Mouse (Mus musculus) left cerebral cortex, adult 9 months (tissue): ENCODE results near the gene Klhl36.

Source experiments
- DNase-seq, 2 experiments: peaks; one replicate each; pipeline ENCODE4 v3.0.0; 2022; ENCODE audit warnings: low spot score in 2 of 2

The Klhl36 gene

DNA sequence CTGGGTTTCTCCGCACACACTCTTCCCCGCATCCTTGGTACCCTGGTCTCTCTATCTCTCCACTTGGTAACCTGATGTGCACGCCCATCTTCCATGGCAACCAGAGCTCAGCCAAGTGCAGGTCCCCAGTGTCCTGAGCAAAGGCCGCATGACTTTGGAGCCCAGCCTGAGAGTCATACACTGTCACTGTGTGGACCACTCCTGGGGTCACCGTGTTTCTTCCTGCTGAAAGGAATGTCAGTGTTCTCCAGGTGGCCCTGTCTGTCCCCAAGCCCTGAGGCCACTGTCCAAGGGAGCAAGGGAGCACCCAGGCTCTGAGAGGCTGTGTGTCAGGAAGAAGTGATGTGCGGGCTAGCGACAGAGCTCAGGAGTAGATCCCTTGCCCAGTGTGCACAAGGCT, 21.2 kb downstream of the Klhl36 start:
- DNase-seq, result no peak

DNA sequence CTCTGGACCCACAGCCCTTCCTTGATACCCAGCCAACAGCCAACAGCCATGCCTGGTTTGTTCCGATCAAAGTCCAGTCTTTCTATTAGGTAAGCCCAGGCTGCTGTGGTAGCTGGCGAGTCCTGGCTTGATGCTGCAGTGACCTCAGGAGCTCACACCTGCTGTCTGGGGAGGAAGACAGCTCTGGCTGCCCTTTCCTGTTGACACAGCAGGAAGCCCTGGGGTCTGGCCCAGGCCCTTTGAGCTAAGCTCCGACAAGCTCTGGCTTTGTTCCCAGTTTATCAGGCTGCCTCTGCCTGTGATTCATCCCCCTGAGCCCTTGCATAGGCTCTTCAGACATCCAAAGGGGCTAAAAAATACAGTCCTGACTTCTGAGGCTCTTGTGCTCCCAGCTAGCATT, 23.5 kb downstream of the Klhl36 start:
- no peak for DNase-seq

DNA sequence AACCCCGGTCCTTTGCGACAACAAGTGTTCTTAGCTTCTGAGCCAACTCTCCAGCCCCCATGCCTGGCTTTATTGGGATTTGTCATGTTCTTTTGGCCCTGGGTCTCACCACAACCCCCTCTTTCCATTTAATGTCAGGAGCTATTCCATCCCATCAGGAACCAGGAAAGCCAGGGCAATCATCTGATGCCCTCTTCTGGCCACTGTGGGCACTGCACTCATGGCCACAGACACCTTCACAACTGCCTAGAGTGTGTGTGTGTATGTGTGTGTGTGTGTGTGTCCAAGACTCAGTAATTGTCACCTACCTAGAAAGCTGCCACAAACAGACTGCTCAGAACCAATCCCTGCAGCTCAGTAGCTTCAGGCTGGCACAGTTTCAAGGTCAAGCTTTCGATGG, 25.1 kb downstream of the Klhl36 start:
- peak in 1 of 2 experiments; percentile 12 for DNase-seq

DNA sequence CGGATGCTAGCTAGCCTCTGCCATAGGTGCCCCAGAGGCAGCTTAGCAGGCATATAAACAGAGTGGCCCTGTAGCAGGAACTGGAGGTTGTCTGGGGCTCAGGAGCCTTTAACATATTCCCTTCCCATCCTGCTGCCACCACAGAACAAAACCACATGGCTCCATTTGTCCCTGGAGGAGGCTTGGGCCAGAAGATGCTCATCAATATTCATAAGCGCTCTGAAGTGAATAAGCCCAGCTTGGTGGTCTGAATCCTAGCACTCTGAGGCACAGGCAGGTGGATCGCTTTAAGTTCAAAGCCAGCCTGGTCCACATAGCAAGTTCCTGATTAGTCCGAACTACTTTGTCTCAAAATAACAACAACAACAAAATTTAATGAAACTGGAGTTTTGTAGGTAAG, 25.9 kb downstream of the Klhl36 start:
- no peak for DNase-seq

DNA sequence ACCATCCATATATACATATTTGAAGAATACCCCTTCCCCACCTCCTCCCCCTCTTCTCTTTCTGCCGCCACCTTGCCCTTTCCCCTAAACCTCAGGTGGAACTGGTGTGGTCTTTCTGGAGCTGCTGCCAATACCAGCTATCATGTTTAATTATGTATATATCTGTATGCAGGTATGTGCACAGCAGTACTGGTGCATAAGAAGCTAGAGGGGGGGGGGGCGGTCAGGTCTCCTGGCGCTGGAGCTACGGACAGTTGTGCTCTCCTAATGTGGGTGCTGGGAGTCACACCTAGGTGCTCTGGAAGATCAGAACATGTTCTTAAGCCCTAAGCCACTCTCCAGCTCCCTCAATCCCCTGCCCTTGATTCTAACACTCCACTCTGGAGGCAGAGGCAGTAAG, 35.0 kb downstream of the Klhl36 start:
- no peak for DNase-seq

DNA sequence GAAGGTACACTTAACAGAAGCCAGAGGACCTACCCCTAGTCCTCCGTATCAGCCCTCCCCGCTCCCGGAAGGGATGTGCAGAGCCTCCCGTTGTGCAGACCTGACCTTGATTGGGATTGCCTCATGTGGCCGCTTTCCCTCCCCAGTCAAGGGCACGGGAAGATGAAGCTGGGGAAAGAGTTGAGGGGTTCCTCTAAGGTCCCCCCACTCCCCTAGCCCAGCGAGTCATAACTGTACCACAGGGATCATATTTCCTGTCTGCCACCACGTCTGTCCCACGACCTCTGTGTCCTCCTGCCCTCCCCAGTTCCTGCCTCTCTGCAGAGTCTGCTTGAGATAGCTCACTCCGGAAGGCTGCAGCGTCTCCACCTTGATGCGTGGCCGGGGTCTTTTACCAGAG, 35.9 kb downstream of the Klhl36 start:
- DNase-seq, result no peak

DNA sequence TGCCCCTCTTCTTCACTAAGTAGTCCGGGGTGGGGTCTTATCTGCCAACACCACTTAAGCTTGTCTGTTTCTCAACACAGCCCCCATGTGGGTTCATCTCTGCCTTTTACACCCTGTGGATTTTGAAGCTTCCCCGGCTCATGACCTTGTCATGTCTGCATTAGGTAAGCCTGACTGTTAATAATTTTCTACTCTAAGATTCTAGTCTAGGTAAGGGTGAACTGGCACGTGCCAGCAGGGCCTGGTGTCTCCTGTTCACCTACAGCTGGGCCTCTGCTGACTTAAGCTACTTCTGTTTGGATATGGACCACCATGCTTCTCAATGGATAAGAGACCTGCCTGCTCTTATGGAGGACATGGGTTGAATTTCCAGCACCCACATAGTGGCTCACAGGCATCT, 39.3 kb downstream of the Klhl36 start:
- no peak for DNase-seq

DNA sequence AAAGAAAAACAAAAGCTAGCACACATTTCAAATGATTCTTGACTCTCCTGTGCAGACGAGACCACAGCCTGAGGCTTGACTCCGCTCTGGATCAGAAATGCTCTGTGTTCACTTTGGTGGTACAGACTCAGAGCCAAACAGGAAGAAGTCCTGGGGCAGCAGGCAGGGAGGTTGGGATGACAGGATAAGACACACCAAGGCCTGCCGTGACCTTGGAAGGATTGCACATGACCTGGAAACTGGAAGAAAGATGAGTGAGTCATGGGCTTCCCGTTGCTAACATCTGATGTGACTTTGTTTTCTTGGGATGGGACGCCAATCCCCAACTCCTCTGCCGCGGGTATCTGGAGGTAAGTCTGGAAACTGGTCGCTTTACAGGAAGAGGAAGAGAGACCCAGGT, 39.9 kb downstream of the Klhl36 start:
- no peak for DNase-seq

DNA sequence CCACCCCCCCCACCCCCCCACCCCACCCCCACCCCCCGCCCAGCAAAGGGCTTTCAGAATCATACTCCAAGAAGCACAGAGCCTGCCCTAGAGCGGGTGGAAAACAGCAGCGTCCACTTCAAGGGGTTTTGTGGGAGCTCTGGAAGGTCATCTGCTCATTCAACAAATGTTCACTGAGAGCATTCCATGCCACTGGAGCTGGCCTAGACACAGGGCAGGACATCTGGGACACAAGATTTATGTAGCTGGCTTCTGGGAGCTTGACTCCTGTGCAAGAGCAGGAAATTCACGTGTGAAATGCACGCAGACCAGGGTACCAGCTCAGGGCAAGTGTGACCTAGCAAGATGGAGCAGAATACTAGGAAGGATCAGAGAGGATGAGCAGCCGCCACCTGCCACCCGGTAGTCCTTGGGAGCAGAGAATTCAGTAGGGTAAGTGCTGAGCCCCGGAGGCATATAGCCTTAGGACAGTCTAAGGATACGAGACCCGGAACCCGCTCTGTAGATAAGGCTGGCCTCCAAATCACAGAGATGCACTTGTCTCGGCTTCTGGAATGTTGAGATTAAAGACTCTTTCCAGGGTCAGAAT, 42.4 kb downstream of the Klhl36 start:
- no peak for DNase-seq

DNA sequence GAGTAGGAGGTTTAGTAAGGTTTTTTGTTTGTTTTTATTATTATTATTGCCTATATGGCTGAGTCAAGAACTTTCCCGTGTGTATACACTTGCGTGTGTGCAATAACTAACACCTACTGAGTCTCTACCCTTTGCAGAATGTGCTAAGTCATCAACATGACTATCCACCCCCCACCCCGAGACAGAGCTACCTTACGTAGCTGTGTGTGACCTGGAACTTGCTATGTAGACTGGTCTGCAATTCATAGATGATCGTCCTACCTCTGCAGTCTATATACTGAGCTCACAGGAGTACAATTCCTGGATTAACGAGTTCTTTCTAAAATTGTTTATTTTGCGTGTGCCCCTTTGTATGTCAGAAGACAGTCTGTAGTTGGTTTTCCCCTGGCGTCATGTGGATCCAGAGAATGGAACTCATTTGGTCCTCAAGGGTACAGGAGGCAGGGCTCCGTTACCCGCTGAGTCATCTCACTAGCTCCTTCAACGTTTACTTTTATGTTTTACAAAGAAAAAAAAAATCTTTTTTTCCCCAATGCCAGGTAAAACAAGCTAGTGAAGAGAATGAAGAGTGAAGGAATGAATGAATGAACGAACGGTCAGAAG, 48.0 kb downstream of the Klhl36 start, which contains the start of gene Usp10:
Usp10 (plus strand) TSS at position 417 of the 603 bp plus-strand sequence.
- DNase-seq, result no peak

DNA sequence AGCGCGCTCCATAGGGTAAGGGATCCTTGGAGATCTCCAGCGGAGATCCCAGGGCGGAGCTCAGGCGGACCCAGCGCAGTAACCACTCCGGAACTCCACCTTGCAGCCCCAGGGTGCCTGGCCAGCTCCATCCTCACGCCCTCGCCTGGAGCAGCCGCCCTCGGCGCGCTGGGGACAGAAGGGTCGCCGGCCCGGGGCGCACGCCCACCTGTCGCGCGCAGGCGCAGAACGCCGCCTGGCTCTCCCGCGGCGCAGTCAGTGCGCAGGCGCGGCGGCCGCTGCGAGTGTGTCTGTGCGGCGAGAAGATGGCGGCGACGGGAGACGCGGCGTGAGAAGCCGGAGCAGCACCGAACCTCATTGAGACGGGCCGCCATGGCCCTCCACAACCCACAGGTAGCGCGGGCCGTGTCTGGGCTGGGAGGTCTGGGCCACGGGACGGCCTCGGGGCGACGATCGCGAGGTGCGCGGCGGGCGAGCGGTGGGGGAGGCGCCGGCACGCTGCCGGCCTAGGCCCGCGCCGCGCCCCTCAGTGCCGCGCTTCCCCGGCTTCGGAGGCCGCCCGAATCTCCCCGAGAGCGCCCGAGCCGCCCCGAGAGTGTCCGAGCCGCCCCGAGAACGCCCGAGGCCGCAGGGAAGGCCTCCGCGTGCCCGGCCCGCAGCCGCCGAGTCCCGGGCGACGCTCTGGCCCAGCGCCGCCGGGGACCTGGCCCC, 48.6 kb downstream of the Klhl36 start, which contains the start of gene Gm20388:
Gm20388 (plus strand) TSS at position 295 of the 711 bp plus-strand sequence.
- DNase-seq, result peak; percentile 78 to 90

DNA sequence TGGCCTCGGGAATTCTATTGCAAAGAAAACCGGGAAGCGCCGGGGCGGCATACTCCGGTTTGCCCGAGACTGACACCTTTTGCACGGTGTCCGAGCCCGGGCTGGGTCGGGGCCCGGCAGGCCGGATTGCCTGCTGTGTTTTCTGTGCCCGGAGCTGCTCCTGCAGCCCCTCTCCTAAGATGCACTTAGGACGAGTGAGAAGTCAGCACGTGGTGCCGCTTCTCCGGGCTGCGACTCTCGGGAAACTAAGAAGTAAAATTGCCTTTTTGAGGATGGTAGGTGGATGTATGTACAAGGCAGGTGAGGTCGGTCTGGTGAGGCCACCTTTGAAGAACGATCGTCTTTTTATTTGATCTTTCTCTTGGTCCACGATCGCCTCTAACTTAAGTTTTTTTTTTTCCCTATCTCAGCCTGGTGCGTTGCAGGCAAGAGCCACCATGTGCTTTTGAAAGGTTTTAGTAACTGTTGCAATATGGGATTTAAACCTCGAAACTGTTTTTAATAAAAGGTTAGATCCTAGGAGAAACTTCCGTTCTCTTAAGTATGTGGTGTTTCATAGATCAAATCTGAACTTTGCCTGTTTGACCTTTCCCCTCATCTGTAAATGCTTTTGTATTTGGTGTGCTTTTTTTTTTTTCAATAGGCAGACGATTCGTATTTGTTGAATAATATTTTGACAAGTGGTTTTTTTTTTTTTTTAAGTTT, 49.3 kb downstream of the Klhl36 start:
- DNase-seq, result no peak

DNA sequence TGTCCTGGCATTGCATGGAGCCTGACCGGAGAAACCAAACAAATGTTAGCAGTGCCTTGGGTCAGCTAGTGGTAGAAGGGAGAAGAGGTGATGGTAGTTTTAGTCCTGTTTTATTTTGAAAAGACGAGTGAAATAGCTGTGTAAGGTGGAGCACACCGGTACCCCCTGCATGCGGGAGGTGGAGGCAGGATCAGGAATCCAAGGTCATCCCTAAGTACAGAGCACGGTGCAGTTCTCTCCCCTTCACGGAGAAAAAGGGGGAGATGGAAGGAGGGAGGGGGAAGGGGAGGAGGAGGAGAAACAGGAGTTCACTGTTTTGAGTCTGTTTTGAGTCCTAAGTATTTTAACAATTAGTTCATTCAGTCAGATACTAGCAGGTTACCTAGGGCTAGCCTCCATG, 50.6 kb downstream of the Klhl36 start:
- DNase-seq, result no peak

DNA sequence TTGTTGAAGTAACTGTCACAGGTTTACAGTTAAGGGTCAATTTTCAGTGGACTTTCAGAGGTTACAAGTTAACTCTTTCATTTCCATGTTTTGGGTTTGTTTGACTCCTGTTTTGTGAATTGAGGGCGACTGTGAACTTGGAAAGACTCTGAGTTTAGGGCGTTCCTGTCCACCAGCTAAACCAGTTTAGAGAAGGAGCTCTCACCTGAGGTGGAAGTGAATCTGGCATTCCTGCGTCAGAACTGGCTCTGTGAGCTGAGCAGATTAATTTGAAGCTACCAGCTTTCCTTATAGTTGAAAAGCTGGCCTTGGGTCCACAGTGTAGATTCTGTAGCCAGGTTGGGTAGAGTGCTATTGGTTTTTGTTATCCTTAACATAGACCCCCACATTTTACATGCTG, 51.1 kb downstream of the Klhl36 start:
- no peak for DNase-seq

DNA sequence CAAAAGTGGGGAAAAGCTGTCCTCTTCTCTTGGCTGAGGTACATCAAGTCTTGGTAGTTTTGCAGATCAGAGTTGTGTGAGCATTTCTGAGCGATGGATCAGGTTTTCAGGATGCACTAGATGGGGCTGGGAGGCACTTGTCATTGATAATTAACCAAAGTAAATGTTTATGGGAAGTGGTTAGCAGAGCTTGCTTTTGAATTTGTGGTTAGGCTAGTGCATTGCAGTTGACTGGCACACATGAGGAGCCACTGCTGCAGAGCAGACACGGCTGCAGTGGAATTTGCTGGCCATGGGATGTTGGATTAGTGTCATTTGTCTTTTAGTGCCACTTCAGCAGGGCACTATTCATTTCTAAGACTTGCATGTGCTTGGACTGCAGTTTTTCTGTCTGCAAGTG, 52.1 kb downstream of the Klhl36 start:
- no peak for DNase-seq

DNA sequence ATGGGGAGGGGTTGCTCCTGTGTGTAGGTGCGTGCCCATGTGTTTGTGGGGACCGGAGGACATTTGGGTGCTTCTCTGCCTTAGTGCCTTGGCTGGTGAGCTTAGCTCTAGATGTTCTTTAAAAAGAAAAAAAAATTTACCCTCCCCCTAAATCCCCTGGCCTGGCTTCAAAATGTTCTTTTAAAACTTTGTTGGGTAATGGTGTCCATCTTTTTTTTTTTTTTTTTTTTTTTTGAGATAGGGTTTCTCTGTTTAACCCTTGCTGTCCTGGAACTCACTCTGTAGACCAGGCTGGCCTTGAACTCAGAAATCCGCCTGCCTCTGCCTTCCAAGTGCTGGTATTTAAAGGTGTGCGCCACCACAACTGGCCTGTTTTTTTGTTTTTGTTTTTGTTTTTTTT, 53.2 kb downstream of the Klhl36 start:
- DNase-seq, result no peak

DNA sequence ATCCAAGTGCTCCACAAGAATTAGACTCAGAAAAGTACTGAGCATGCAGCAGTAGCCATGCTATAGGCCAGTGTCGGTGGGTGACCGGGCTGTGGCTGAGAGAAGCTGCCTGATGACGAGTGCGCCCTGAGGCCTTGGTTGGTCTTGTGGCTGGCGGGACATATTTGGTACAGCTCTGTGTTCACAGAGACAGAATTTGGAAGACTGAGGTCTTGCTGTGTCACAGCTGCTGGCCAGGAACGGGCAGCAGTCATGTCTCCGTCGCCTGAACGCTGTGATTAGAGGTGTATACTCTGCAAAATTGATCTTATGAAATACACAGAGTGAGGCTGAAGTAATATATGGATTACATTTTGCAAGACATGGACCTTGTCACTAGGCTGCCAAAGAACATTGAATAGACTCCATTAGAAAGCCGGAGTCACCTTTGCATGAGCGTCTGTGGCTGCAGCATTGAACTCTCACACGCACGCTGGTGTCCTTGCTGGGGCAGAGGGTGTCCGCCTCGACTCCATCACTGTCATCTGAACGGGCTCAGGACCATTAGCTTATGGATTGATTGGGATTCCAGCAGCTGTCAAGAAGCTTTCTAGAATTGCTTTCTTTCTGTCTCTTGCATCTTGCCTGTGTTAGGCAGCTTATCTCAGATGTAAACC, 54.3 kb downstream of the Klhl36 start:
- DNase-seq, result no peak

DNA sequence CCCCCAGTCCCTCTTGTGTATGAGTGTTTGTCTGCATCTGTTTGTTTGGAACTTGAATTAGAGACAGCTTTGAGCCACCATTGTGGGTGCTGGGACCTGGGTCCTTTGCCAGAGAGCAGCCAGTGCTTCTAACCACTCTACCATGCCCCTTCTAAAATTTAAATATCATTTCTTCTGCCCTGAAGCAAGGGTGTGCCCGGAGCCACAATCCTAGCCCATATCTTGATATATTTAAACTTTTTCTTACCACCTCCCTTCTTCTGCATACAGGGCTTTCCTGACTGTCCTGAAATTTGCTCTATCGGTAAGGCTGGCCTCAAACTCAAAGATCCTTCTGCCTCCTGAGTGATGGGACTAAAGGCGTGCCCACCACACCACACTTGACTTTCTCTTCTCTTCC, 55.3 kb downstream of the Klhl36 start:
- DNase-seq, result no peak

DNA sequence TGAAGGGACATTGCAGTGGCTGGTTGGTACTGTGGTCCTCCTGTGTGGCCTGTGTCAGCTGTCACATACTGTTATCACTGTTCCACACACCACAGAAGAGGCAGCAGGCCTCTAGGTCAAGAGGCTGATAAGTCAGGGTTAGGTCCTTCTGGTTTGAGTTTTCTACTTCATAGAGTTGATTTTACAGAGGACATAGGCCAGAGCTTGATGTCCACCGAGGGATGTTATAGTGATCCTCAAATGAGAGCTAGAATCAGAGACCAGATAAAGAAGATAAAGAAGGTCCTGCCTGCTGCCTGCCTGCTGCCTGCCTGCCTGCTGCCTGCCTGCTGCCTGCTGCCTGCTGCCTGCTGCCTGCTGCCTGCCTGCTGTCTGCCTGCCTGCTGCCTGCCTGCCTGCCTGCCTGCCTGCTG, 56.1 kb downstream of the Klhl36 start:
- no peak for DNase-seq

DNA sequence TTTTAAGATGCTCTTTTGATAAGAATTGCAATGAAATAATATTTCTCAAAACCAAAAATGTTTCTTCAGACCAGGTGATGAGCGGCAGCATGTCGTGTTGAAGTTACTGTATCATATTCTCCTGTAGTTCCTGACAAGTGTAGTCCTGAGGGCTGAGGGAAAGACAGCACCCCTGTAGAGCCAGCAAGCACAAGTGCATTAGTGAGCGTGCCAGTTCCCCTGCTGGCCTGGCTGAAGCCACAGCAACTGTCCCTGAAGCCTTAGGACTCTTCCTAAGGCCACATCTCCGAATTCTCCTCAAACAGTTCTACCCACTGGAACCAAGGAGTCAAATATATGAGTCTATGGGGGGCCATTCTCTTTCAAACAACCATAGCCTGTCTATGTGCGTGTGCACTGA, 61.2 kb downstream of the Klhl36 start:
- DNase-seq, result no peak

DNA sequence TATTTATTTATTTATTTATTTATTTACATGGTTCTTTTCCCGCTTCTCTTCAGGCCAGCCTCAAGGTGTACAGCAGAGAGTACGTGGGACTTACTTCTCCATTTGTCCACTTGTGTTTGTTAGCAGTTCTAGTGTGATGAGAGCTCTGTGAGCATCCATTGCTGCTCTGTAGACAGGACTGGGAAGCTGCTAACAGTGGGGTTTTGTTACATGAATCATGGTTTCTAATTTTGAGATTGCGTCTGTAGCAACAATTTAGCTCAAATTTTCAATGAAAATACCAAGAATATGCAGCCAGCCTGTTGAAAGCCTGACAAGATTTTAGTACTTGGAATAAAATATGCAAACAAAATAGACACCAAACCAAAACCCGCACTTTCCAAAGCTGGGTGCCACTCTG, 63.4 kb downstream of the Klhl36 start:
- DNase-seq, result peak in 1 of 2 experiments; percentile 19

DNA sequence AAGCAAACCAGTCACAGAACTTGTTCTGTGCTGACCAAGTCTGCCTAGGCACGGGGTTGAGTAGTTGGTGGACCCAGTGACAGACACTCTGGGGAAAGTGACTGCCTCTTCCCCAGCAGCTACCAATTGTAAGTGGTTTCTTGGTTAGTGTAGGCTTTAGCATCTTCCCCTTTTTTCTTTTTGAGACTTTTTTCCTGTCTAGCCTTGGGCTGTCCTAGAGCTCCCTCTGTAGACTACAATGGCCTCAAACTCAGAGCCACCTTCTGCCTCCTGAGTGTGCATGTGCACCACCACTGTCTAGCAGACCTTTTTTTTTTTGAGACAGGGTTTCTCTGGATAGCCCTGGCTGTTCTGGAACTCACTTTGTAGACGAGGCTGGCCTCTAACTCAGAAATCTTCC, 64.4 kb downstream of the Klhl36 start:
- DNase-seq, result peak in 1 of 2 experiments; percentile 32
